Mouse (Mus musculus): Measurements from ENCODE around the gene Ppp1cb.
"Not testable (repeated sequence)": the region's sequence is repeated elsewhere in the genome, so short reads cannot be mapped to it uniquely, and the experiment has no call there.

The Ppp1cb gene

DNA sequence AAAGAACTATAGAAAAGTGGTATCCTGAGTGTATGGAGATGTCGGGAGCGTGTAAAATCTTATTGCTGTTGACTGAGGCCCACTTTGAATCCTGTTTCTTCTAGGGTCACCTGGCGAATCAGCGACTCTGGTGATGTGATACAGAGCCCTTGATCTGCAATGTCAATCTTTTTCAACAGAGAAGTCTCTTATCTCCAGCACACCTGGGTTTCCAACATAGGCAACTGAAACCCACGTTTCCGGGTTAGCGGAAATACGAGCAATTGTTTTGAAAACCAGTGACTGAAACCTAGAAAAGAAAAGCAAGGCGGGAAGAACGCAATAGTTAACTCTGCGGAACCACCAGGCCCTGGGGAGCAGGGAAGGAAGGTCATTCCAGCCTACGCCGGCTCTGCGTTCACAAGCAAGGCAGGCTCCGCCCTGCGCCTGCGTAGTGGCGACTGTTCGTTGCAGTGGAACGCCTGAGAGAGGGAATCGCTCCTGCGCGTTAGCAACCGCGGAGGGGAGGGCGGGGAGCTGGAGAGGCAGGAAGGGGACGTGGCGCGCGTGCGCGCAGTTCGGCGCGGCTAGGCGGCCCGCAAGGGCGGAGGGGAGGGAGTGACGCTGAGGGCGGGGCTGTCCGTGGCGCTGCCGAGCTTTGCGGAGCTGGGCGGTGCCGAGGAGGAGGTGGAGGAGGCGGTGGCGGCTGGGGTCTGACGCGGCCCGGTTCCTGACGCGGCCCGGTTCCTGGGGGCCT lies at the start of gene Ppp1cb:
Ppp1cb (plus strand) TSS at position 436 of the 736 bp plus-strand sequence.
- peak; percentile 99 for DNase-seq (ENCODE audit: low read depth, low spot score)

DNA sequence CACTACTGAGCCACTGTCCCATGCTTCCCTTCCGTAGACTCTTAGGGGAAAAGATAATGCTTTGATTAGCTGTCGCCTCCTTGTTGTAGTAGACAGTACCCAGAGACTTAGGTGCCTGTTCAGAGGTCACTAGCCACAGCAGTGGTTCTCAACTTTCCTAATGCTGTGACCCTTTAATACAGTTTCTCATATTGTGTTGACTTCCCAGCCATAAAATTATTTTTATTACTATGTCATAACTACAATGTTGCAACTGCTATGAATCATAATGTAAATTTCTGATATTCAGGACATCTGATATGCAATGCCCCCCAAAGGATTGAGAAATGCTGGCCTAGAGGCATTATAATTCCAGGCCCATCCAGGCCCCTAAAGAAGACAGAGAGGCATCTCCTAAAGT lies 48.9 kb upstream of the Ppp1cb start:
- no peak for DNase-seq (ENCODE audit: low read depth, low spot score)

DNA sequence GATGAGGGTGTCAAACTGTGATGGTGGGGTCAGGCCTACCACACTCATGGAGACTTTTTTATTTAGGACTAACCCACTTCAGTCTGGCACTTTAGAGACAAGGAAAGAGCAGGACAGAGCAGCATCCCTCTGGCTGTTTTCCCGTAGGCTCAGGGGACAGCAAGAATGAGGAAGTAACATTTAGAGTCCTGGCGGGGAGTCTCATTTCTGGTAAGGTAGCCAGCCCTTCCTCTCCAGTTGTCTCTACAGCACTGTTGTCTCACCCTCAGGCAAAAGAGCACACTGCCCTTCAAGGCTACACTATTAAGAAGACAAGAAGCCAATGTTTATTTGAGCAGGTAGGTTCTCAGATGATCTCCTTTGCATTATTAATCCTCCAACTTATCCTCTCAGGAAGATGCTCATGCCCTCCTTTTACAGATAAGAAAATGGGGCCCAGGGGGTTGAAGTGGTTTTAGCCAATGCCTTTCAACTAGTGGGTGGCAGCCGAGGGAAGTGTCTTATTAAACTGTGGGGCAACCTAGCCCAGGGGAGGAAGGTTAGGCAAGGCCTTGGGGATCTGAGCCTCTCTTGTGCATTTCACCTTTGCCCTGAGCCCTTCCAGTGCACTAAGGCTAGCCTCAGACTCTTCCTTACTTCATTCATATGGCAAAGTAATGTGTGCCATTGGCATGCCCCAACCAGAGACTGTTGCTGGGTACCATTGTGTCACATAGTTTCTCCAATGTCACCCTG lies 47.5 kb upstream of the Ppp1cb start:
- DNase-seq (ENCODE audit: low read depth, low spot score): no peak

DNA sequence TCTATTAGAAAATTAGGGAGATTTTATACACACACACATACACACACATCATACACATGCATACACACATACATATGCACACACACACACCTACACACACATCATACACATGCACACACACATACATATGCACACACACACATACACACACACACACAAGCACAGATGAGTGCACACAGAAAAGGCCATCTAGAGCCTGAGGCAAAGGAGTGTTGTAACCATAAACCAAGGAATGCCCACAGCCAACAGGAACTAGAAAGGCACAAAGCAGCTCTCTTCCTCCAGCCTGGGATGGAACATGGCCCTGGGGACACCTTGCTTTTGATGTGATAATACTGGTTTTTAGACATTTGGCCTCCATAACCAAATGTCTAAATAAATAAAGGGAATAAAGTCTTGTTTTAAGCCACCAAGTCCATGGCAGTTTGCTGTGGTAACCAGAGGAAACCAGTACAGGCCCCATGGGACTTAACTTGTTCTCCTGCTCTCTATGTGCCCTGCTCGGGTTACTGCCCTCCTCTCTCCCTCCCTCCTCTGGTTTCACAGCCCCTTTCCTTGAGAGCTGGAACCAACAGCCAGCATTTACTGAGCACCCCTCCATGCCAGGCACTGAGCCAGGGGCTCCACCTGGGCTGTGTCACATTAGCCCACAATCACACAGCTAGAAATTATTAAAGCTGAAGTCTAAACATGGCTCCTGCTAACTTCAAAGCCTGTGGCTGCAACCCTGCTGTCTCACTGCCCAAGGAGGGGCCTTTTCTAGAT lies 46.3 kb upstream of the Ppp1cb start:
- DNase-seq (ENCODE audit: low read depth, low spot score): peak; percentile 82

DNA sequence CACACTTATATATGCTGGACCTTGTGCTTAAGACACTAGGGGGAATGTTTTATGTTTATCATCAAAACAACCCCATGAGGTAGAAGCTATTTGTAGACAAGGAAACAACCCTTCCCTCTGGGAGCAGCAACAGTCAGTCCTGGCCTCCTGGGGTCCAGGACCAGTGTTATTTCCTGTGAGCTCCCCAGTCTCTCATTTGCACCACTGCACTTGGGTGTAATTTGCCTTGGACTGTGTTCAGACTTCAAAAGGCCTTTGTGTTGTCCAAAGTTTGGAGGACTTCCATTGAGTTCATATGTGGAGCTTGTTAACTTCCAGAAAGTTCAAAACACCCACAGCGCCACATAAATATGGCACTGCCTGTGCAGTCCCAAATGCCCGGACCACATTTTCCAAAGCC lies 45.6 kb upstream of the Ppp1cb start:
- no peak for DNase-seq (ENCODE audit: low read depth, low spot score)

DNA sequence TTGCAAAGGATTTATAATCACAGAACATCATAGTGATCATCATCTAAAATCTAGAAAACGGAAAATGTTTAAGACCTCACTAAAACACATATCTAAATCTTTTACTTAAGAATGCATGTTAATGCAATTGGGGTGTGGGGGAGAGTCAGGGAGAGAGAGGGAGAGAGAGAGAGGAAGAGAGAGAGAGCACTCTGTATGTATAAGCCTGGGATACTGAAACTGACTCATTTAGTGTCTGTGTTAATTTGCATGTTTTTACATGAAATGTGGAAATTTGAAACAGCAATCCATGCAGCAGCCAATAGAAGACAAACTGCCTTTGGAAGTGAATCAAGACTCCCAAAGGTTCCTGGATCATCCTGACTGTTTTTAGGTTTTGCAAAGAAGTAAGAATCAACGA lies 45.1 kb upstream of the Ppp1cb start:
- no peak for DNase-seq (ENCODE audit: low read depth, low spot score)

DNA sequence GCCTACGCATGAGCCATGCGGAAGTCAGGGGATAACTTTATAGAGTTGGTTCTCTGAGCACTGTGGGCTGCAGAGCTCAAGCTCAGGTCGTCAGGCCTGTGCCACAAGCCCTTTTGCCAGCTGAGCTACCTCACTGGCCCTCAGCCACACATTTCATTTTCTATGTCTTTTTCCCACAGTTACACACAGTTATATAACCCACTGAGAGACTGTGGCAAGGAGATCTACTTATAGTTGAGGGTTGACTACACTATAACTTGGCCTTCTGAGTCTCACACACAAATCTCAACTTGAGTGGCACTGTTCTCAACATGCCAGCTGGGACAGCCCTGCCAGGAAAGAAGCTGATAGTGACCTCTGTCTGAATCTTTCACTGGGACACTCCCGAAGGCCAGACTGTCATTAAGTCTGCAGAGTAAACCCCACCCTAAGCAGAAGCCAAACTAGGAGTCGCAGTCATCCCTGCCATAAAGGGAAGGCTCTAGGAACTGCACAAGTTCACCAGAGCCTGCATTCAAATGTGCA lies 44.1 kb upstream of the Ppp1cb start:
- no peak for DNase-seq (ENCODE audit: low read depth, low spot score)

DNA sequence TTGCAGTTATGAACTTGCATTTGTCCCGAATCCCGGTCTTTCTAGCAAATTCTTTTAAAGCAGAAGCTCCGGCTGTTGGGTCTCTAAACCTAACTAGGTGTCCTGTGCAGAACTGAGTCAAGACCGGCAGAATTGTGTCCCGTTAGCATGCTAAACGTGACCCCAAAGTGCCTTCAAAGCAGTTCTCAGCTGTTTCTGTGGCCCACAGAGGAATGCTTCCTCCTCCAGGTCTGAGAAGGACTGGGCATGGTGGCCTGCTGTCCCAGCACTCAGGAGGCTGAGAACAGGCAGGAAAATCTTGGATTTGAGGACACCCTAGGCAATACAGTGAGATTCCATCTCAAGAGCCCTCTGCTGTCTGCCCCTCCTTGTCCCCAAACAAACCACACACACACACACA lies 43.1 kb upstream of the Ppp1cb start:
- DNase-seq (ENCODE audit: low read depth, low spot score): no peak

DNA sequence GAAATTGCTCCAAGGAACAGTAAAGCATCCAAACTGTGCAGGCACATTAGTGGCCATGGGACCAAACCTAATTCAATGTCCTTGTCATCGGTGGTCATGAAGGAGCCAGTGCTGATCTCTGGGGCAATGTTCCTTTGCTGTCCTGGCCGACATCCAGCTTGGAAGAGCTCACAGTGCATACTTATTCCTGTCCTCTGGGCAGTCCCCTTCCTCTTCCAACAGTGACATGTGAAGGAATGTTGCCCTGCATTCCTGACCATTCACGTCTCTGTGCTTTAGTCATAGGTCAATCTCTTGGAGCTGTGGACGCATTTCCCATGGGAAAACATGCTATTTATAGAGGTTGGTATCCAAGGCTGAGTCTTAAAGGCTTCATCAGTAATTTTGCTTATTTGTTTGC lies 41.8 kb upstream of the Ppp1cb start:
- peak; percentile 95 for DNase-seq (ENCODE audit: low read depth, low spot score)

DNA sequence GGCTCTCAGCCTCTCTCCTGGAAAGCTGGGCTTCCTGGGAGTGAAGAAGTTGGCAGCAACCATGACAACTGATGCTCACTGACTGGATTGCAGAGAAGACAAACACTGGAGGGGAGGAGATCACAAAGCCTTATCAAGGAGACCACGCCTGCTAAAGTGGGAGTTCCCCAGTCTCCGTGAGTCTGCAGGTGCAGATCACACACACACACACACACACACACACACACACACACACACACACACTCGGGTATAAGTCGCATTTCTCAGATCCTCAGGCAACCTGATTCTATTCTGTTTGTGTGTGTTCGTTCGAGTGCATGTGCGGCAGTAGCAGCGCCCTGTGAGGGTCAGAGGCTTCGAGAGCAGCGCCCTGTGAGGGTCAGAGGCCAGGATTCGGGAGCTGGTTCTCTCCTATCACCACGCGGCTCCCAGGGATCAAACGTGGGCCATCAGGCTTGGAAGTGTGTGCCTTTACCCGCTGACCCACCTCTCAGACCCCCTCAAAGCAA lies 36.5 kb upstream of the Ppp1cb start:
- DNase-seq (ENCODE audit: low read depth, low spot score): no peak

DNA sequence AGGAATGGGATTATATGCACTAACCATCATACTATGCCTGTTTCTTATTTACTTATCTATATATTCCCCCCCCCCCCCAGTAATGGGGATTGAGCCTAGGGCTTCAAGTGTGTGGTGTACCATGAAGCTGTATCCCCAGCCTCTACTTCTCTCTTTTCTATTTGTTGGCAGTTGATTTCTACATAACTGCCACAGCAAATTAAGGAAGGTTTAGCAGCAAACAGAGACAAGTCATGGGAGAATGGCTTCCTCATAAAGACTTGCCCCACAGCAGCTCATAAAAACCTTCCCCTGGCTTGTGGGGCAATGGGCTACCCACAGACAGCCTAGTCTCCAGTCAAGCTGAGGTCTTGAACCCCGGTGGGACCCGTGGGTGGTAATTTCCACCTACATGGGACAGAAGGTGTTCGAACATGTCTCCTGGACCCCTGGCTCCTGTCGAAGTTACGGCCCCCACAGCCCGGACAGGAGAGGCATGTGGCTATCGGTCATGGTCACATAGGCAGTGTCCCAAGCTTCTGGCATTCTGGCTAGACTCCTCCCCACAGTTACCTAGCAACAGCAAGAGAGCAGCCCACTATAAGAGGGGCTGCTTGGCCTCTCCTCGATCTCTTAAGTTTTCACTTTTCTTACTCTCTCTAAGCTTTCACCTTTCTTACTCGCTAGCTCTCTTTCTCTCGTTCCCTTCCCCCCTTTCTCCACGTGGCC lies 35.1 kb upstream of the Ppp1cb start:
- DNase-seq (ENCODE audit: low read depth, low spot score): no peak

DNA sequence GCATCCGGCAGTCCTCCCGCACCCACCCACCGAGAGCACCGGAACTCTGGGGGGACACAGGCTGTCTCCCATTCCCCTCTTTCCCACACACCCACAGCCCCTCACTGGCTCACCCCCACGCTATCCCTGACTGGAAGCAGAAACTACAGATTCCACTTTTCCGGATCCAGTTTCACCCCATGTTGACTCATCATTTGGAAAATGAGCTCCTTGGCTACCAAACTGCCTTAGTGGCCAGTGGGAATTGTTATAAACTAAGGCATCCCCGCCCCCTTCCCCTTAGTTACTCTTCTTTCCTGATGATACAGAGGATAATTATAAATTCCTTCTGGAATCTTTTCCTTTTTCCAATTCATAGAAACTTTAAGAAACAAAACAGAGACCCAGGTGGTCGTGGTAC lies 34.2 kb upstream of the Ppp1cb start:
- peak; percentile 54 for DNase-seq (ENCODE audit: low read depth, low spot score)

DNA sequence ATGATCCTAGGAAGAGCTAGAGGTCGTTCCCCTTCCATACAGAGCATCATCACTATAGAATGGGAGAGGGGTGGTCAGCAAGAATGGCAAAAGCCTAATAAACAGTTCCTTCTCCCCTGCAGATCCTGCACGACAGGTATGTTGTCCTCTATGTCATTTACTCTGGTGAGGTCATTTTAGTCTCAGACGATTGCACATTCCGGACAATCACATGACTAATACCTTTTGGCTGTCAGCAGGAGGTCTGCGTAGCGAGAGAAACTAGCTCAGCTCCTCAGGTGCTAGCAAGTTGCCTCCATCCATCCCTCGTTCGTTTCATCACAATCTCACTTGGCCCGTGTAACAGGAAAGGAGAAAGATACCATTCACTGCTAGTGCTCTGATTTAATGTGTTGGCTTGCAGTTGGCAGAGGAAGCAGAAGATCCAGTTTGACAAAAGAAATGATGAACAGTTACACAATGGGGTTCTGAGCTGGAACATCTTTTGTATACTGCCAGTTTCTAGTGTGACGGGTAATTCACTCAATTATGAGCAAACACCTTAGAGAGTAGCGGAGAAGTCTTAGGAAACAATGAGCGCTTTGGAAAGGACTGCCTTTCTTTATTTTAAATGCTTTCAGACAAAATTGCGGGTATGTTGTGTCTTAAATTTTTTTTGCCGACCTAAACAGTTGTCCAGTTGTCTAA lies 33.0 kb upstream of the Ppp1cb start:
- DNase-seq (ENCODE audit: low read depth, low spot score): no peak

DNA sequence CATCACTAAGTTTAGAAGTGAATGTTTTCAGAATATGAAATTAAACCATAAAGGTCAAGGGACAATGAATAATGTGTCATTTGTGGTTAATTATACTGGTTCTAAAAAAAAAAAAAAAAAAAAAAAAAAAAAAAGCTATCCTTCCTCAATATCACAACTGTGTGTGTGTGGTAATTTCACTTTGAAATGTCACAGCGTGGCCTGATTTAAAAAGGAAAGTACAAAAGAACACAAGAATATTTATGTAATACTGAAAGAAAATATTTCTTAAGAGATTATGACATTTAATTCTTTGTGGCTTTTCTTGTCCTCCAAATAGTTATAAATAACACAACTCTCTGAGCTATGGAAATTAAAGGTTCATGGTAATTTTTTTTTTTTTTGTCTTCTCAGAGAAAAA lies 28.2 kb upstream of the Ppp1cb start:
- no peak for DNase-seq (ENCODE audit: low read depth, low spot score)

DNA sequence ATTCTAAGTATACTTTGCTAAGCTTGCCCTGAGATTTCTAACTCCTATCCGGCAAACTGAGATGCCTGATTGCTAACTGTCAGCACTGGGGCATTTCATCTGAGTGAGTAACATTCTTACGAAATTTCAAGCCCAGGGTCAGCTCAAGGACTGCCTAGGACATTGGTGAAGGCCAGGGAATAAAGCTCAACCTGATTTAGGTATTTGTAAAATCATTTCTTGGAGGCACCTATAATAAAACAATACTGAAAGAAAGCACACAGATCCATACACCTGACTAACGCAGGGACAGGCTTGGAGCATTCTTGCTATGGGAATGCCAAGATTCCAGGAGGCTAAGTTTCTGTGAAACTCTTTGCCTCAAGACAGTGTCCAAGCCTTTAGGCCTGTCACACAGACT lies 24.3 kb upstream of the Ppp1cb start:
- DNase-seq (ENCODE audit: low read depth, low spot score): not testable (repeated sequence)

DNA sequence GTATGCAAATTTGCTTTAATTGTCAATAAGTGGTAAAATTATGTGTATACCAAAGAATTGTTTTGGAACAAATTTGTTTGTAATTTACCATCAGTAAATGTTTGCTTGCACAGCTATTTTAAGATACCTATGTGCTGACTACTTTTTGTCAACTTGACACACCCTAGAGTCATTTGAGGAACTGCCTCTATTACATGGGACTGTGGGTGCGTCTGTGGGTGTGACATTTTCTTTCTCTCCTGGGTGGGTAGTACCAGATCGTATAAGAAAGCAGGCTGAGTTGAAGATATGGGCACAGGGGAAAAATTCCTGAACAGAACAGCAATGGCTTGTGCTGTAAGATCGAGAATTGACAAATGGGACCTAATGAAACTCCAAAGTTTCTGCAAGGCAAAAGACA lies 23.0 kb upstream of the Ppp1cb start:
- DNase-seq (ENCODE audit: low read depth, low spot score): no peak

DNA sequence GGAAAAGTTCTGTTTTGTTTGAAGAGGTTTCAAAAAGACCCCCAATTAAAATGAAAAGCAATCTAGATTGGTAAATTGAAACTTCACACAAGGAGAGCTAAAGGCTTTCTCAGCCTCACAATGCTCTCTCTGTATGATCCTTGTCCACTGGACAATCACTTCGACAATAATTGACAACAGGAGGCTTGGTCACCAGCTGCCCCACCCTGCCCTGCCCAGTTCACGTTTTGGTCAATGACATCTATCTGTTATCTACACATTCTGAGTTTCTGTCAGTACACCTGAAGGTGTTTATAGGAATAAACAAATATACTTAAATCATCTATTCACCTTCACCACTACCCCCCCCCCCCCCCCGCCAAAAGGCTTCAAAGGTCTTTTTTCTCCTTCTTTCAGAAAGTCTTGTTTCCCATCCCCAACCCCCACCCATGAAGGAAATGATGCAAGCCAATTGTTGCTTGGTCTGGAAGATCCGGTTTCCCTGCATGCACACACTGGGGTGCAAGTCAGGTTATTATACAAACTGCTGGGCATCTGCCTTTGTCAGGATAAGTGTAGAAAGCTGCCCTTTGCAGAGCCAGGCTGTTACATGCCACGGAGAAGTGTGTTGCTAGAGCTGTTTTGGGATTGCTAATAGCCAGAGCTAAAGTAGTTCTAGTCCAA lies 20.6 kb upstream of the Ppp1cb start:
- no peak for DNase-seq (ENCODE audit: low read depth, low spot score)

DNA sequence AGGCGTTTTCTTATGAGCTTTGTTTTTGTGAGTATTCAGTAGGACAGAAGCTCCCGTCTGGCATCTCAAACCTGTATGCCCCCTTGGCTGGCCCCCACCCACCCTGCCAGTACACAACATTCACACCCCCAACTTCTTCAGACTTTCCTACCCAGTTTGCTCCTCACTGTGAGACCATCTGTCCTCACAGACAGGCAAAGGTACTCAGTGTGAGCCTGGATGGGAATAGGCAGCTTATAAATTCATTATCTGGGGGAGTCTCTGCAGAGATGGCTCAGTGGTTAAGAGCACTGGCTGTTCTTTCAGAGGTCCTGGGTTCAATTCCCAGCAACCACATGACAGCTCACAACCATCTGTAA lies 20.1 kb upstream of the Ppp1cb start:
- no peak for DNase-seq (ENCODE audit: low read depth, low spot score)

DNA sequence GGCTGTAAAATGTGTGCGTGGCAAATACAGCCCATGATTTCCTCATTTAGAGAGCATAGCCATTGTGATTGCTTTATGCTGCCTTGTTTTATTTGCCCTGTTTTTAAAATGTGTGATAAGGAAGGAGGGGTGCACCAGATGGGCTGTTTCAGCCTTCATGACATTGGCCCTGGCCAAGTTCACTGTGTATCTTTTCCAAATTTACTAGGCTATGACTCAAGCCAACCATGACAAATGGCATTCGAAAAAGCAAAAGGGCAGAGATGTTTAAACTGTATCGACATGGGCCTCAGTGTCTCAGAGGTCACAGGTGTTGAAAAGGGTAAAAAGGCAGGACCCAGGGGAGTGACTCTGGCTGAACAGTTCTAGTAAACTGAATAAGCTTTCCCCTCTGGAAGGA lies 17.3 kb upstream of the Ppp1cb start:
- peak; percentile 37 for DNase-seq (ENCODE audit: low read depth, low spot score)

DNA sequence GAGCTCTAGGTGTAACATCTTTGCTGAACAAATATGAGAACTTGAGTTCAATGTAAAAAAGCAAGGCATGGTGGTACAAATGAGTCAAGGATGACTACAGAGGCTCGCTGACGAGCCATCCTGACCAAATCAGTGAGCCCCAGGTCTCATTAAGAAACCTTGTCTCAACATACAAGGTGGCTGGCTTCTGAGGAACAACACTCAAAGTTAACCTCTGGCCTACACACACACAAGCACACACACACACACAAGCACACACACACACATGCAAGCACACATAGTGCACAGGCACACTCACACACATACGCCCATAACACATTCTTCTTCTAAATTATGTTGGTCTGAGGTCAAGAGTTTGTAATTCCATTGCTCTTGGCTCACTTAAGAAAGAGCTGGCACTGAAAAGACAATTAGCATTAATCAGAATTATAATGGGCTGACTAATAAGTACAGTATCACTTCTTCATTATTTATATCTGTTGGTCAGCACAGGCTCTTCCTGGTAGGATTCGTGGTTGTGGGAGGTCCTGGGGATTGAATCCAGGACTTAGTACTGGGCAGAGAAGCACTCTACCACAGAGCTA lies 16.6 kb upstream of the Ppp1cb start:
- DNase-seq (ENCODE audit: low read depth, low spot score): no peak

Data from 3T3-L1 (cell line).